Mouse (Mus musculus) induced T-regulatory cell, adult 2 months (primary cell): ENCODE data around the gene Wapl.

Source experiments
- DNase-seq: peaks from one replicate; pipeline ENCODE4 v3.0.0-alpha.2; 2012; ENCODE audit warnings: low read depth

Wapl gene

GRCm38 (mm10) chr14:34697376-34697775, 23.6 kb downstream of the Wapl start:
- DNase-seq = no peak

DNA sequence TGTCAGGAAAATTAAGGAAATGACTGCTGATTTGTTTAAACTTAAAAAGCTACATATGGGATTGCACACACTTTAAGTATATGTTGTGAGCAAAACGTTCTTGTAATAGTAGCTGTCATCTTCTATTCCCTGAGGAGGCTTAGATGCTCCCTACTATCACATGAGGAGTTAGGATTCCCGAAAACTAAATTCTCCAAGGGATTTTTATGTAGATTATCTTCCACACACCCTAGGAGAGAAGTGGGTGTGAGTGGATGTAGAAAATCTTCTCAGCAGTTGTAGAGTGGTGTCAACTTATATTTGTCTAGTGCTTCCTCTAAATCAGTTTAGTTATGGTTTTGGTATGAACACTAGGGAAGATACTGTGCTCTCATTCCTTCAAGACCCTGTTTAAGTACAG, 36.5 kb downstream of the Wapl start:
- DNase-seq = no peak

DNA sequence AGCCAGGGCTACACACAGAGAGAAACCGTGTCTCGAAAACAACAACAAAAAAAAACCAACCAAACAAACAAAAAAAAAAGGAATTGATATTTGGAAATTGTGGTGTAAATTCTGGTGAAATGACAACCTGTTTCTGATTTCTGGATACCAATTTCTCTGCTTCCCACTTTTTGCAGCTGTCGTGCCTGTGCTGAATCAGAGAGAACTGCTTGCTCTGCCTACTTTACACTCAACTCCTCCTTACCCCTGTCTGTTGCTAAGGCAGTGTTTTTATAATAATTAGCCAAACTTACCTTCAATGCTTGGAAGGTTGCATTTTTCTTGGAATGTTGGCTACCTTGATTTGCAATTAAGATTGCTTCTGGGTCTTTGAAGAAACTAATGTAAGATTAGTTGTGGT, 38.3 kb downstream of the Wapl start:
- DNase-seq = no peak

GRCm38 (mm10) chr14:34712857-34713256, 39.1 kb downstream of the Wapl start:
- DNase-seq = no peak

DNA sequence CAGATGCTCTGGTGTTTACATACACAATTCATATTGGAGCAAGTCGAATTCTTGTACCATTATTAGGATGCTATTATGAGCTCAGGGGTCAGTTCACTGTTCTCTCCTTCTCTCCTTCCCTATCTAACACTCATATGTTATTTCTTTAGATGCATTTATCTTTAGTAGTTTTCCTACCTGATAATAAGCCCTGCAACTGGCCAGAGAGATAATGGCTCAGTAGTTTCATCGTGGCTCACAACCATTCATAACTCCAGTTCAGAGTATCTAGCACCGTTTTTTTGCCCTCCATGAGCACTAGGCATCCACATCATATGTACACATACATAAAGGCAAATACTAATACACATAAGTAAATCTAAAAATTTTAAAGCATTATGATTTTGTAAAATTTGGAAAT, 44.4 kb downstream of the Wapl start:
- DNase-seq = no peak

DNA sequence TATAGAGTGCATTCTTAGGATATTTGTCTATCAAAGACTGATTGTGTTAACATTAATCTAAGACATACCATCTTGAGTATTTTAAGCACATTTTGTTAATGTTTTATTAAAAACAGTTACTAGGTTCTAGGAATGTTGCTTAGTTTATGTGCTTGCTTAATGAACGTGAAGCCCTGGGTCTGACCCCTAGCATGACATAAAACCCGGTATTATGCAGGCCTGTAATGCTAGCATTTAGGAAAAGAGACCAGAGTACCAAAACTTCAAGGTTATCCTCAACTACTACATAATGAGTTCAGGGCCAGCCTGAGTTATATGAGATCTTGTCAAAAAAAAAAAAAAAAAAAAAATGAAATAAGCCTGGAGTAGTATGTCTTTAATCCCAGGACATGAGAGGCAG, 54.0 kb downstream of the Wapl start:
- DNase-seq = no peak

- DNase-seq = no peak
Observed at GRCm38 (mm10) chr14:34735405-34735804, 61.7 kb downstream of the Wapl start.

DNA sequence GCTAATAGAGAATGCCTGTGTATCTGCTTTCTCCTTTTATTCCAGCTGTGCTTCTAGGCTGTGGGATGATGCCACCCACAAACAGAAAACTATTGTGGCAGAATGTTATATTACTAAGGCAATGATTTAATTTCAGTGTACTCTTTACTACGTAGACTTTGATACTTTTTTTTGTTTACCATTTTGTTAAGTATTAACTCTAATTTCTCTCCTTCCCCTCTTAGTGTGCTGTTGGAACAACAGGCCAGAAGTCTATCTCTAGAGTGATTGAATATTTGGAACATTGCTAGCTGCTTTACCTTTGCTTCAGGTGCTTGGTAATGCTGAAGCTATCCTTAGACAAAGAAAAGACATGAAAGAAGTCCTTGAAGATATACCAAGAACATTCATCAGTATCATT, 71.7 kb downstream of the Wapl start:
- DNase-seq = no peak

DNA sequence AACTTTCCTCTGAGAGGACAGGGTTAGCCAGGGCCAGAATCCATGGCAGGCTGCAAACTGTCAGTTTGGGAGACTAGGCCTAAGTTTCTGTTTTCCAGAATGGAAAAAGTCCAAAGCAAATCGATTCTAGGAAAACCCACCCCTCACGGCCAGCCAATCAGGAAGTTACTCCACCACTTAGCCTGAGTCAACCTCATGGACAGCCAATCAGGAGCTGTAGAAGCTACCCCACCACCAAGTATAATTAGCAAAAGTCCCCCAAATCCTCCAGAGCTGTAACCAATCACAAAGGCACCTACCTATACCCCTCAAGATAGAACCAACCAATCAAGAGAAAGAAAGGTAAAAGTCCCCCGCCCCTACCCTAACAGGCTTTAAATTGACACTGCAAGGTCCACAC, 82.0 kb downstream of the Wapl start:
- no peak for DNase-seq

- no peak for DNase-seq
Observed at GRCm38 (mm10) chr14:34759938-34760337, 86.2 kb downstream of the Wapl start.

DNA sequence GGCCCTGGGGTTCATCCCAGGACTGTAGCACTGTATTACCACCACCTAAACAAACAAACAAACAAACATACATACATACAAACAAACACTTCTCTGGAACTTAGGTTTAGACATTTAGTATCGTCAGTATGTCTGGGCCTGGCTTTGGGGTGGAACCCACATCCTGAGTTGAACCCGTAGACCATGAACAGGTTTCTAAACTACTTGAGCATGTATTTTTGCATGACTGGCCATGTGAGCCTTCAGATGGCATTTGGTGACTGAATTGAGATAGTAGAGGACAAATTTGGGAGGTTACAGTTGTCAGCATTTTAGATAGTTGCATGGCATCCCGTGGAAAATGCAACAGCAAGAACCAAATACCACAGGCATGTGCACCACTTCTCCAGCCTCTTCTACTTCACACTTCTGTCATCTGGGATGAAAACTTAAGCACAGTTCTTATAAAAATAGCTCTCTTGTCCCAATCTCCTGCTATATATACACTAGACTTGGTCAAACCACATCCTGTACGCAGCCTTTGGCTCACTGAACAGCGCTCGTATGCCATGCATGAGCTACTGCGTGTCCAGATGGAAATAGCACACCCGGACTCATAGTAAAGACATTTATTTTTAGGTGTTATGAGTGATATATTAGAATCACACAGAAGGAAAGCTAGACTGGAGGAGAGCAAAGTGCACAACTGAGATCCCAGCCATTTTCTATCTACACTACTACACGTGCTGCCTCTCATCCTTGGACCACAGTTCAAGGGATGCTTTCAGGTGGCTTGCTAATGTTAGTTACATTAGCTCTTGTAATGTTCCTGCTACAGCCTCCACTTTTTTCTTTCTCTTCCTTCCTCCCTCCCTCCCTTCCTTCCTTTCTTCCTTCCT, 87.6 kb downstream of the Wapl start:
- DNase-seq = peak; percentile 14

GRCm38 (mm10) chr14:34762682-34763081, 89.0 kb downstream of the Wapl start:
- DNase-seq = no peak

DNA sequence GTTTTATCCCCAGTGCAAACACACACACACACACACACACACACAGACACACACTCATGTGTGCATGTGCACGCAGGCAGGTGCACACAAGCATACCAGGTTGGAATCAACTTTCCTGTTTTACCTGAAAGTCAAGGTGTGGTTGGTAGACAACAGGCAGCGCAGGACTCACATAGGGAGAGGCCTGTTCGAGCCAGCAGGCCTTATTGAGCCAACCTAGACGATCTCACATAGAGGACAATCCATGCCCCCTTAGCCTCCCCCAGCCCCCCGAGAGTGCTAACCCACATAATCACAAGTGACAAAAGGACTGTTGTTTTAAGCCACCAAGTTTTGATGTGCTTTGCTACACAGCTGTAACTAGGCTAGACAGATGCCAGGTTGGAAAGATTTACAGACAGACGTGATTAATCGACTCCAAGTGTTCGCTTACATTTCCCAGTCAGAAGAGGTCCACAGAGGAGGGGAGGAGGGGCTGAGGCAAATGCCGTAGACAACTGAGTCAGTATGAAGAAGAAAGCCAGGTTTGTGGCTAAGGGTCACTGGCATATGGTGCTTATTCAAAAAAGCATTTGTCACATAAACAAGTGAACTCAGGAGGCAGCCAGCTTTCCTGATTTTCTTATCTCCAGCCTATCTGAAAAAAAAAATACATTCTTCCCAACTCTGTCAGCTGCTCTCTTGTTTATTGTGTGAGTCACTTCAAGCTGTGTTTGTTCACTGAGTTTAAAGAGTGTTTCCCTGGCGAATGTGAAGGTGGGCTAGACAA, 90.2 kb downstream of the Wapl start:
- no peak for DNase-seq

GRCm38 (mm10) chr14:34764908-34765307, 91.2 kb downstream of the Wapl start:
- no peak for DNase-seq

DNA sequence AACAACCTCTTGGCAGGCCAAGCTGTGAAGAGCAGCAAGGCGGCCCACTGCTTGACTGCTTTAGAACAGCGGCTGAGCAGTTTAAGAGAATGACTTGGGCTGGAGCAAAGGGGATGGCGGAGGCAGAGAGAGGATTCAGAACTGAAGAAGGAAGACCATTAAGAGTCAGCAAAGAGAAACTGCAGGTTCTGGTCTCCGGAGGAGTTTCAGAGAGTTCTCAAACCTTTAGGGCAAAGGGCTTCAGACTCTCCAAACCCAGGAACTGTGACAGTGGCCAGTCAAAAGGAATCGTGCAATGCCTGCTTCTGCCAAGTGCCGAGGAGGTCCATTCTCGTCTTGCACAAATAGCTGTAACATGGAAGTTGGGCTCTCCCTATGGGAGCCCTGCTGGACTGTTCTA, 91.7 kb downstream of the Wapl start:
- DNase-seq = no peak

DNA sequence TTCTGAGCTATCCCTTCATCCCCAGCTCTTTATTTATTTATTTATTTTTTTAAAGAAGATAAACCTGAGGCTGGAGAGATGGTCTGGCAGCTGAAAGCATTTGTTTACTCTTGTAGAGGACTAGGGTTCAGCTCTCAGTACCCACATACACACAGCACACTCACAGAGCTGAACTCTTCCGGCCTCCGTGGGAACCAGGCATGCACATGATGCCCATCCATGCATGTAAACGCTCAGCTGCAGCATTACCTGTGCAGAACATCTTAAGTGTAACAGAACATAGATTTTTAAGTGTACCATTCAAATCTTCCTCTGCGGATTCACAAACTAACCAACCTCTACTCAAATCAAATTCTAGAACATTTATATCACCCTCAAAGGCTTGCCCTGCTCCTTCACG, 92.5 kb downstream of the Wapl start:
- no peak for DNase-seq

DNA sequence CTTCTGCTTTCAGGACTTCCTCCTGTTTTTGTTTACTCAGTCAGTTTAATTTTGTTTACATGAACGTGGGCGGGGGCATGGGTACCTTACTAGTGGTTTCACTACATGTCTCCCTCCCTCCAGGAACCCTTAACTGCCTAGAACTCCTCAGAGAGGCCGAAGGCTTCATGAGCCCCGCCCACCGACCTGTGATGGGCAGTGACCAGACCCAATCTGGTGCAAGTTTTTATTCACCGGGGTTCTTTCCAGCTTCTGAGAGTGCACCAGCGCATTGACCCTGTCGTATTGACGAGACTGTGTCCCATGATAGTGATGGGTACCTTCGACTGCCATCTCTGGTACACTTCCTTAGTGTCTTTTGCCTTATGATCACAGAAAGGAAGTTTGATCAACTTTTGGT, 94.6 kb downstream of the Wapl start:
- peak; percentile 87 for DNase-seq

GRCm38 (mm10) chr14:34769021-34769566, 95.4 kb downstream of the Wapl start:
- DNase-seq = peak; percentile 90

GRCm38 (mm10) chr14:34769567-34770158, 95.9 kb downstream of the Wapl start:
- peak; percentile 64 for DNase-seq

- DNase-seq = peak; percentile 35
Observed at GRCm38 (mm10) chr14:34770467-34770866, 96.7 kb downstream of the Wapl start.

- peak; percentile 62 for DNase-seq
Observed at GRCm38 (mm10) chr14:34771601-34772000, 97.9 kb downstream of the Wapl start.

DNA sequence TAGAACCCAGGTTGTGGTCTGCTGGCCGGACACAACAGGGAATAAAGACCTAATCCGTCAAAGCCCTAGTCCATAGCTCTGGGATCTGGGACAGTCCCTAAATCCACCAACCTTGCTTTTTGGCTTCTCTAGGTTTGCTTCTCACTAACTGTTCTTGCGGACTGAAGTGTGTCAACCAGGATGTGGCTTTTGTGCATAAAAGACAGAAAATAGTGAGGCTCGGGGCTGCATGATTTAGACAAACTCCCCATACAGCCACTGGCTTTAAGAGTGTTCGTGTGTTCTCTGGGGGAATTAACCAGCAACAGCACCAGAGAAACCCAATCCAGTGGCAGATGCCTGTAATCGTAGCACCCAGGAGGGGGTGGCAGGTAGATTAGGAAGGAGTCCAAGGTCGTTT, 98.4 kb downstream of the Wapl start:
- peak; percentile 59 for DNase-seq

GRCm38 (mm10) chr14:34773681-34774080, 100.0 kb downstream of the Wapl start:
- no peak for DNase-seq
